Mouse (Mus musculus) monocyte, adult 5-6 weeks (primary cell): Measurements from ENCODE around the gene Ces2f. TPM values are rescaled to one million over a fixed set of nuclear protein-coding genes. Genes with fewer than 3 reads are reported as not detected.

Experiments
- total RNA-seq: library from RNA; stranded (forward); fragments of 200-1000, 200-491, 200-594 nt; gene quantifications from 3 replicates; pipeline ENCODE4 v1.2.3, GENCODE M21; 2017

Ces2f gene
- total RNA-seq, 1 experiment from 2014 or later = not detected

Other genes with a start within 250 kb of the Ces2f start
- not detected in 3 replicates for gene Ces2a, start 213.4 kb upstream of the Ces2f start, total RNA-seq
- not detected in 3 replicates for gene Ces2b, start 115.8 kb upstream of the Ces2f start, total RNA-seq
- gene Ces2c, start 100.3 kb upstream of the Ces2f start, total RNA-seq = 1.6 TPM in 1 of 3 replicates, not detected in the others
- not detected in 3 replicates for gene Ces2e, start 21.1 kb upstream of the Ces2f start, total RNA-seq
- gene Ces2g, start 14.4 kb downstream of the Ces2f start, total RNA-seq = not detected in 3 replicates
- not detected in 3 replicates for gene Ces2h, start 53.5 kb downstream of the Ces2f start, total RNA-seq
- not detected in 3 replicates for gene Ces3a, start 101.2 kb downstream of the Ces2f start, total RNA-seq
- not detected in 3 replicates for gene Ces3b, start 136.4 kb downstream of the Ces2f start, total RNA-seq
- gene Ces4a, start 184.4 kb downstream of the Ces2f start, total RNA-seq = not detected in 3 replicates
- gene Cbfb, start 223.3 kb downstream of the Ces2f start, total RNA-seq = 167 to 180 TPM (median 174 TPM) in 3 replicates